Mouse (Mus musculus): ENCODE measurements around the gene Dguok. TPM values are rescaled to one million over a fixed set of nuclear protein-coding genes. Genes with fewer than 3 reads are reported as not detected.

Gene Dguok
- total and polyA plus RNA-seq, 3 experiments = 8.7 to 16.7 (median 11.5) TPM

- no peaks in the 10 kb centered on the region for H3K79me2 ChIP-seq (replicated peaks; ENCODE audit: control insufficient read depth, extremely low read depth, insufficient read depth, poor library complexity, severe bottlenecking)
- H3K27me3 ChIP-seq (replicated peaks) = no peaks in the 10 kb centered on the region
- no peak for DNase-seq (ENCODE audit: extremely low read depth)
- H3K36me3 ChIP-seq (replicated peaks in 1 of 2; ENCODE audit: control insufficient read depth in 1 of 2, insufficient read depth in 1 of 2, low read length in 1 of 2) = peaks cover 17 to 75% of the 10 kb centered on the region in 2 experiments
- H3K9ac ChIP-seq (ENCODE audit: insufficient read depth, low read depth) = no peak overlapping the region
- TF ChIP-seq ETS1 (conservative IDR thresholded peaks at IDR 0.05; ENCODE audit: low read depth, low read length) = no peak
- no peak for TF ChIP-seq PAX5 (IDR thresholded peaks at IDR 0.05; ENCODE audit: low read length)
- no peak for TF ChIP-seq MXI1 (IDR thresholded peaks at IDR 0.05; ENCODE audit: low read depth, low read length)
- TF ChIP-seq SIN3A (IDR thresholded peaks at IDR 0.05; ENCODE audit: low read length) = no peak
- no peak for TF ChIP-seq BHLHE40 (IDR thresholded peaks at IDR 0.05; ENCODE audit: low read depth, low read length)
- TF ChIP-seq HCFC1 (IDR thresholded peaks at IDR 0.05; ENCODE audit: low read depth, low read length) = no peak
- no peak for TF ChIP-seq SMC3 (IDR thresholded peaks at IDR 0.05; ENCODE audit: low read depth, low read length)
- TF ChIP-seq RCOR1 (conservative IDR thresholded peaks at IDR 0.05; ENCODE audit: low read depth, low read length) = no peak
- no peak for TF ChIP-seq CHD2 (IDR thresholded peaks at IDR 0.05; ENCODE audit: low read length)
- no peak for TF ChIP-seq UBTF (IDR thresholded peaks at IDR 0.05; ENCODE audit: low read depth, low read length)
- TF ChIP-seq NELFE (IDR thresholded peaks at IDR 0.05; ENCODE audit: low read depth, low read length) = no peak
- TF ChIP-seq ZNF384 (IDR thresholded peaks at IDR 0.05; ENCODE audit: low read depth, low read length) = no peak
- no peak for TF ChIP-seq MYC (IDR thresholded peaks at IDR 0.05; ENCODE audit: low read depth, low read length)
- TF ChIP-seq ZMIZ1 (IDR thresholded peaks at IDR 0.05; ENCODE audit: low read depth, low read length) = no peak
- TF ChIP-seq POLR2A (IDR thresholded peaks at IDR 0.05; ENCODE audit: low read depth, low read length) = no peak
- TF ChIP-seq ZKSCAN1 (IDR thresholded peaks at IDR 0.05; ENCODE audit: borderline replicate concordance, low read depth, low read length) = no peak
- TF ChIP-seq EP300 (IDR thresholded peaks at IDR 0.05; ENCODE audit: low read length) = no peak
- no peak for TF ChIP-seq POLR2AphosphoS2 (IDR thresholded peaks at IDR 0.05; ENCODE audit: low read depth, low read length)
- TF ChIP-seq ELF1 (IDR thresholded peaks at IDR 0.05; ENCODE audit: low read depth, low read length) = no peak
- no peak for TF ChIP-seq MAZ (IDR thresholded peaks at IDR 0.05; ENCODE audit: low read depth, low read length)
- in situ Hi-C loops (cut with MboI; ENCODE audit: low pct_ligation_motif_present, low pct_unique_long_range_greater_than_20kb, low sequenced_read_pairs) = no loop called here
- H3K9me3 ChIP-seq (replicated peaks; ENCODE audit: low read length) = no peaks in the 10 kb centered on the region
- no peak overlapping the region for H3K27ac ChIP-seq (ENCODE audit: insufficient read depth, low read depth)
- no peak overlapping the region for H3K4me2 ChIP-seq (ENCODE audit: insufficient read depth, low read depth, poor library complexity, severe bottlenecking)
- dilution Hi-C loops (cut with MboI; ENCODE audit: extremely low pct_ligation_motif_present, extremely low pct_unique_long_range_greater_than_20kb, low sequenced_read_pairs) = no loop called here
- no peak overlapping the region for H3K4me3 ChIP-seq (replicated peaks in 1 of 3; ENCODE audit: low read depth in 2 of 3, low read length in 2 of 3, poor library complexity in 1 of 3)
- peaks cover 17 to 54% of the 10 kb centered on the region in 2 experiments for H3K4me1 ChIP-seq (ENCODE audit: control insufficient read depth in 1 of 2, insufficient read depth in 2 of 2)
Observed at GRCm38 (mm10) chr6:83485854-83486253, 20.9 kb downstream of the Dguok start.

- peaks cover 17 to 49% of the 10 kb centered on the region in 2 experiments for H3K4me1 ChIP-seq (ENCODE audit: control insufficient read depth in 1 of 2, insufficient read depth in 2 of 2)
- peaks cover 27 to 76% of the 10 kb centered on the region in 2 experiments for H3K36me3 ChIP-seq (replicated peaks in 1 of 2; ENCODE audit: control insufficient read depth in 1 of 2, insufficient read depth in 1 of 2, low read length in 1 of 2)
- no peak overlapping the region for H3K4me2 ChIP-seq (ENCODE audit: insufficient read depth, low read depth, poor library complexity, severe bottlenecking)
- no peaks in the 10 kb centered on the region for H3K9me3 ChIP-seq (replicated peaks; ENCODE audit: low read length)
- no peak overlapping the region for H3K27ac ChIP-seq (ENCODE audit: insufficient read depth, low read depth)
- TF ChIP-seq KAT2A (IDR thresholded peaks at IDR 0.05; ENCODE audit: insufficient replicate concordance, low read length) (no peak), ZMIZ1 (IDR thresholded peaks at IDR 0.05; ENCODE audit: low read depth, low read length) (no peak)
- no peak overlapping the region for H3K4me3 ChIP-seq (replicated peaks in 1 of 3; ENCODE audit: low read depth in 2 of 3, low read length in 2 of 3, poor library complexity in 1 of 3)
- dilution Hi-C loops (cut with MboI; ENCODE audit: extremely low pct_ligation_motif_present, extremely low pct_unique_long_range_greater_than_20kb, low sequenced_read_pairs) = no loop called here
- in situ Hi-C loops (cut with MboI; ENCODE audit: low pct_ligation_motif_present, low pct_unique_long_range_greater_than_20kb, low sequenced_read_pairs) = no loop called here
- H3K9ac ChIP-seq (ENCODE audit: insufficient read depth, low read depth) = no peak overlapping the region
- no peaks in the 10 kb centered on the region for H3K27me3 ChIP-seq (replicated peaks)
- DNase-seq (ENCODE audit: extremely low read depth) = no peak
- H3K79me2 ChIP-seq (replicated peaks; ENCODE audit: control insufficient read depth, extremely low read depth, insufficient read depth, poor library complexity, severe bottlenecking) = no peaks in the 10 kb centered on the region
Observed at GRCm38 (mm10) chr6:83483776-83484175, 23.0 kb downstream of the Dguok start.

Measured in CH12.LX (cell line).